Mouse (Mus musculus) kidney, adult 9 months (tissue): Measurements from ENCODE around the gene Greb1.

Experiments used
- DNase-seq: peaks from one replicate; pipeline ENCODE4 v3.0.0; 2022

The Greb1 gene

GRCm38 (mm10) chr12:16800259-16800958 is at the start of gene Greb1:
Gene Greb1, minus strand, starts transcription at chr12:16800886.
- no peak for DNase-seq

DNA sequence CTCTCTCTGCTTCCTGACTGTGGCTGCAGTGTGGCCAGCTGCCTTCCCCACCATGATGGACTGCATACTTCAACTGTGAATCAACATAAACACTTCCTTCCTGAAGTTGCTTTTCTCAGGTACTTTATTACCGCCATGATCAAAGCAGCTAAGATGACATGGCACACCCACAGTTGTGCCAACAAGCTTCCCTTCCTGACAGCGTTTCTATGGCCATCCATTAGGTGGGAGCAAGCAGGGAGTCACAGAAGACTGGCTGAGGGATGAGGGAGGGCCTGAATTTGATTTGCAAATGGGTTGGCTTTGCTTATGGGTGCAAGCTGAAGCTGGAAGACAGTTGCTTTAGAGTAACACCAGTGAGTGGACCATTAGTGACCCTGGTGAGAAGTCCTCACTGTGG is 49.1 kb upstream of the Greb1 start:
- no peak for DNase-seq

DNA sequence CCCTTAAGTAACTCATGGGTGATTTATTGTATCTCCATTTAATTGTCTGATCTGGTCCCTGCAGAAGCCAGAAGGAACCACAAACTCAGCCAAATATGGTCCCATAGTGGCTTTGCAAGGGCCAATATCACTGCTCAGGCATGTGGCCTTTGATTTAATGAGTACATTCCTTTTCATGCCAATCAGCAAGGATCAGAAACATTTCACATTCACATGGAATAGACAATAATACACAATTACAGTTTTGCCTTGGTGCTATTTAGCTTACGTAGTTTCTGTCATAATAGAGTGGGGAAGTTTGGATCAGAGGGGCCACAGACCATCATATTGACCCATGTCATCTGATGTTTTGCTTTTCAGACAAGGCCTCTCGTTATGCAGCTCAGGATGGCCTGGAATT is 47.8 kb upstream of the Greb1 start:
- no peak for DNase-seq

- no peak for DNase-seq
These were observed 46.6 kb upstream of the Greb1 start for GRCm38 (mm10) chr12:16847204-16847792.

- no peak for DNase-seq
These were observed 44.2 kb upstream of the Greb1 start for GRCm38 (mm10) chr12:16844623-16845592.

- no peak for DNase-seq
These were observed 40.4 kb upstream of the Greb1 start for GRCm38 (mm10) chr12:16840842-16841782.

DNA sequence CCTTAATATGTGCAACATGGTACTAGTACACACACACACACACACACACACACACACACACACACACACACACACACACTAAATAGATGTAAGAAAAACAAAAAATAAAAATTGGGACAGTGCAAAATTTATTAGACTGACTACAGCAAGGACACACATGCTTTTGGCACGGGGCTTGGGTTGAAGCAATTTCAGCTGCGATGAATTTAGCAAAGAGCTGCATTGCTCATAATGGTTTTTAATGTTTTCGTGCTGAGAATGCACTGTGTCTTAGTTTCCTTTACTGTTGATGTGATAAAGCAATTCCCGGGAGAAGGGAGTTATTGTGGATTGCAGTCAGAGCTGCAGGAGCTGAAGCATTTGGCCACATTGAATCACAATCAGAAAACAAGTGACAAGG is 37.1 kb upstream of the Greb1 start:
- DNase-seq, result no peak

GRCm38 (mm10) chr12:16836188-16836587 is 35.5 kb upstream of the Greb1 start:
- DNase-seq, result peak; percentile 65

DNA sequence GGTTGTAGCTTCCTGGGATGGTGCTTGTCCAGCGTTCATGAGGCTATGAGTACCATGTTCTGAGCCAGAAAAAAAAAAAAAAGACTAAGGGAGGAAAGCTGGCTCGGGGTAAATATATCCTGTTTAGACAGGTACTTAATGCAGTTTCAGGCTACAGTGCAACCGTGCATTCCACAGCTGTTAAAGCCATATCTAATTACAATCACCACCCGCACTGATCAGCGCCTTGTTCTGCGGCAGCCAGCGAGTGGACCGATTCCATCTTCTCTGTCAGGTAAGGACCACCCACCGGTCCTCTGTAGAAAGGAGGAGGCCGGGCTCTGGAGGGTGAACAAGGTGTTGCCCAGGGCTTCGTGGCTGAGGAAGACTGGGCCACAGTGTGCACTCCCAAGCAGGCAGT is 34.0 kb upstream of the Greb1 start:
- peak; percentile 12 for DNase-seq

DNA sequence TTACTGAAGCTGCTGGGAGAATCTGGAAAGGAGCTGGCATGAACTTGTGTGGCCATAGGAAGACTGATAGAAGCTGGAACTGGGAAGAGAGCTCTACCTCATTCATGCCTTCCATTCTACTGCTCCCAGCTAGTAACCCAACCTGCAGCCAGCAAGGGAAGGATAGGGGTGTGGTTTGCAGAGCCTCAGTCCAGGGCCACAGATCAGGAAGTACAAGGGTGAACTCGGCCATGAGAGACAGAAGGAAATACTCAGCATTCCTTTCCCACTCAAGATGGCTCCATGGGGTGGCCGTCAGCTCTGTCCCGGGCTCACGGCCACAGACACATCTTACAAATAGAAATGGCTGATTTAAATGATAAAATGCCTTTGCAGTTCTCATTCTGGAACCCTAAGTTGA is 30.4 kb upstream of the Greb1 start:
- DNase-seq, result peak; percentile 61

- DNase-seq, result no peak
These were observed 29.1 kb upstream of the Greb1 start for GRCm38 (mm10) chr12:16829785-16830184.

- DNase-seq, result peak; percentile 82
These were observed 27.8 kb upstream of the Greb1 start for GRCm38 (mm10) chr12:16828505-16828904.

DNA sequence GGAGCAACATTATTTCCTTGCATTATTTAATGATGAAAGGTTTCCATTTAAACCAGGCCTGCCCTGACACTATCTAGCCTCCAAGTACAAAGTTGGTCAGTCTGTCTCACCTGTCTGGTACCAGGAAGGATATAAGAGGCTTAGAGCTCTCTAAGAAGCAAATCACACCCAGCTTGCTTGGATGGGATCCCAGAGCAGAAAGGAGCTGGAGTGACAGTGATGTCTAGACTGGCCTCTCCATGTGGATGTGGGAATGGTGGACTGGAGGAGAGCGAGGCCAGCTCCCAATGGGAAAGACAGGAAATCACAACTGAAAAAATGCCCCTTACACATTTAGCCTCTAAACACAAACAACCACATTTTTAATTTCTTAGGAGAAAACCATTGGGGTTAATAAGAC is 23.0 kb upstream of the Greb1 start:
- DNase-seq, result no peak

DNA sequence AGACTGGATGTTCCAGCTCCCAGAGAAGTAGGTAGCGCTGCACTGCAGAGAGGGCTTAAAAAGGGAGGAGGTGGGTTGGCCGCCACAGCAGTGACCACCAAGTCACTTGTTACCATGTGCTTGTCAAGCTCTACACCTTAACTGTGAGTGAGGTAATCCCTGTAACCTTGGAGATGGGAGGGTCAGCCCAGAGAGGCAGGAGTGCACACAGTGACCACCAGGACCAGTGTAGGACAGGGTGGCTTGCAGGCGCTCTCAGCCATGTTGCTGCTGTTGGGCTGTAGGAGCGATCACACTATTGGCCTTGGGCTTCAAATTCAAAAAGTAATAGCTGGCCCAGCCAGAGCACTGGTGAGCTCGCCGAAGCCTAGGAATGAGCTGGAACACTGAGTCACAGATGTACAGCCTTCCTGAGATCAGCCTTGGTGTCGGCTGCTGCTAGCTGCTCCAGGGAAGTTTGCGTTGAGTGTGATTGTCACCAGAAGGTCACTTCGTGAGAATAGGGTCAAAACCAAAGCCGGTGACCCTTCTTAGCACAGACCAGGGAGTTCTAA is 21.6 kb upstream of the Greb1 start:
- DNase-seq, result no peak

DNA sequence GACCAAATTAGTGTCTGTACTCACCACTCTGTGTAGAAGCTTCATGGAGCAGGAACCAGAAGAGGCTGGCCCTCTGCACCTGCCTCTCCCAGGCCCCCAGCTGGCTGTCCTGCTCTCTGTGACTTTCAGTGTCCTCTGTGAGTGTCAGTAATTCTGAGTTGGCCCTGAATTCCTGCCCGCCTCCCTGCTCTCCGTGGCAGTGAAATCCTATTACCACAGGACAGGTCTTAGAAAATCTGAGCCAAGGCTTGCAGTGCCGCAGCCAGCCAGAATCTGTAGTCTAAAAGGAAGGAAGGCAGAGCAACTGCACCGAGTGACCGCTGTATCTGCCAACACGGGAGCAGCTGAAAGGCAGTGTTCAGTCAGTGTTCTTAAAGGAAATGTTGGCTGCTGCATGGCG is 20.1 kb upstream of the Greb1 start:
- DNase-seq, result no peak

DNA sequence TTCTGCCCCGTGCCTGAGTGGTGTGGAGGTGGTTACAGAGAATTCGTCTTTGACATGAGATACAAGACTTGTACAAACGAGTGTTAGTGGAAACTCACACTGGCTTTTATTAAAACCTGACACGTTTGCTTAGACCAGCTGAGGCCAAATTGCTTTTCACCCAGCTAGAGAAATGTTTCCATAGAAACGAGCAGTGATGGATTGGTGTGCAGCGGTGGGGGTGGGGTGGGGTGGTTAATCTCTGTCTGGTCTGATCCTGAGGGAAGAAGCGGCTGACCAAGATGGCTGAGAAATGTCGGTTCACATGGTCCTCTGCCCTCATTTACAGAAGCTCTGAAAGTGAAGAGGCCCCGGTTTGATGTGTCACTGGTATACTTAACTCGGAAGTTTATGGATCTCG is 17.8 kb upstream of the Greb1 start:
- no peak for DNase-seq

GRCm38 (mm10) chr12:16817147-16817546 is 16.5 kb upstream of the Greb1 start:
- DNase-seq, result no peak

GRCm38 (mm10) chr12:16811477-16811876 is 10.8 kb upstream of the Greb1 start:
- DNase-seq, result no peak

DNA sequence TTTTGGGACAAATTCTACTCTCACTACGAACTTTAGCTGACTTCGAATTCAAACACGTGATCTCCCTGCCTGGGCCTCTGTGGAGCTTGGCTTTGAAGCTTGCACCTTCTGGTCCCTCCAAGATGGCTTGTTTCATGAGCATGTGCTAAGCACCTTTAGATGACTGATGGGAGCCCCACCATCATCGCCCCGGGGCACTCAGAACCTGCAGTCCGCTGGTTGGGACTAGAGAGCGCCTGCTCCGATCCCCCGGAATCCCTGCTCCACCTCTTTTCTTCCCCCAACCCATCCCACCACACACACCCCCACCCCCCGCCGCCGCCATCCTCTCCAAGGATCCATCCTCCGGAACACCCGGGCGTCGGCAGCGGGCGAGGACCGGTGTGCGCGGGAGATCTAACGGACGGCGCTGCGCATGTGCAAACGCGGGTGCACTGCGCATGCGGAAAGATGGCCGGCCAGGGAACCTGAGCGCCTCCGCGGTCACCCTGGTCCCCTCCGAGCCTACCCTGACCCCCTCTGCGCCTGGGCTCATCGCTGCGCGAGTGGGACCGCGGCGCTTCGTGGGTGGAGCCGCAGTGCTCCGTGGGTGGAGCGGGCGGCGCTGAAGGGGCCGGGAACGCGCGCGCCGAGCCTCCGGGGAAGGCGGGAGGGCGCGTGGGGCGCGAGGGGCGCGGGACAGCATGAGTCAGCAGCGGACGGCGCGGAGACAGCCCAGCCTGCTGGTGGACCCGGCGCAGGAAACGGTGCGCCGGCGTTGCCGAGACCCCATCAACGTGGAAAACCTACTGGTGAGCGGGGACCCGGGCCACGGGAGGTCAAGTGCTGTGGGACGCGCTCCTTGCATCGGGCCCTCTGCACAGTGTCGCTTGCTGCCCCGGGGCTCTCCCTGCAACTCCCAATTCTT is 10.1 kb upstream of the Greb1 start, which contains the start of gene E2f6:
Gene E2f6 (plus strand): TSS at position 439 of the 907 bp plus-strand sequence.
- peak; percentile 79 for DNase-seq

GRCm38 (mm10) chr12:16808045-16808444 is 7.4 kb upstream of the Greb1 start:
- DNase-seq, result peak; percentile 41

DNA sequence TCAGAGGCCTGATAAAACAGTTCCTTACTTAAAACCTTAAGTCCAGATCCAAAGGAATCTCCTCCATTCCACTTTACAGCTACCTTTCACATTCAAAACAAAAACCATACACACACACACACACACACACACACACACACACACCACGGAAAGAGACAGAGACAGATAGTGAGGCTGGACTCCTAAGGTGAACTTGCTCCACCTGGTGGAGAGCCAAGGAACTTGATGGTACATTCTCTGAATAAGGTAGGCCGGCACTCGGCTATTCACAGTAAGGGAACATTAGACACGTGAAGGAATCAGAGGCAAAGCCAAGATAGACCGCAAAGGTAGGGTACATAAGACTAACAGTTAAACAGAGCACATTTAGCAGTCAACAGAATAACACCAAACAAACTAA is 4.8 kb upstream of the Greb1 start:
- peak; percentile 85 for DNase-seq
